Mouse (Mus musculus) lung, postnatal 0 days (tissue): ENCODE results near the gene Vmn2r8.

Experiments used
- CTCF ChIP-seq: IDR thresholded peaks from 2 replicates; pipeline ENCODE4 v1.5.1; 2016; ENCODE audit warnings: antibody characterized with exemption, mild to moderate bottlenecking
- EP300 ChIP-seq: IDR thresholded peaks from 2 replicates; pipeline ENCODE4 v1.6.1; 2016; ENCODE audit warnings: antibody characterized with exemption, mild to moderate bottlenecking, control low read depth

GRCm38 (mm10) chr5:108758396-108758795, 50.3 kb downstream of the Vmn2r8 start:
- peak; percentile 49 for TF ChIP-seq CTCF
- TF ChIP-seq EP300, result no peak
